Mouse (Mus musculus): ENCODE data around the gene Orc5. TPM values are rescaled to one million over a fixed set of nuclear protein-coding genes. Genes with fewer than 3 reads are reported as not detected.
A peak's percentile ranks its signal among the peaks of the same experiment; 100 is the strongest.

Orc5 gene
- polyA plus RNA-seq, 1 experiment from 2014 or later: 37.2 TPM

DNA sequence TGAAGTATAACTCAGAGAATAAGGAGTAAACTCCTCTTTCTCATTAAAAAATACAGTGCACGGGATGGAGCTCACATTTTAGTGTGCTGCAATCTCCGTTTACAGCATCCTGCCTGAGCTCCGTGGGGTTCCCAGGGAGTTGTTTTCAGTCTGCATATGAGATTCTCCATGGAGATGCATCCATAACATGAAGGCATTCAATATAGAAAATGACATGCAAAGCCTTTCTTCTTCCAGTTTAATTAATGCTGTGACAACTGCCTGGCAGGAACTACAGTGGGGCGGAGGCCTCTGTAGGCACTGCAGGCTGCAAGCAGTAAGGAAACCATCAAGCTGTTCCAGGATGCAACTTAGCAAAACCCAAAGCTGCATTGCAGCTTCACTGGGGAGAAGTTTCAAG is 79.0 kb downstream of the Orc5 start:
- Histone ChIP-seq H3K27ac (replicated peaks) (peak overlapping the region; percentile 33; the same call in 1 of the 2 replicates), H3K9ac (no peak overlapping the region), H3K4me2 (no peak overlapping the region), H3K27me3 (no peaks in the 10 kb centered on the region), H3K4me3 (no peak overlapping the region), H3K4me1 (replicated peaks) (peaks cover 5% of the 10 kb centered on the region), H3K36me3 (no peaks in the 10 kb centered on the region), H3K9me3 (no peaks in the 10 kb centered on the region)
- 45% methylated on average over 4 of the region's 4 CpGs for WGBS
- ATAC-seq (ENCODE audit: low read depth): peak; percentile 32; the same call in 1 of the 2 replicates

DNA sequence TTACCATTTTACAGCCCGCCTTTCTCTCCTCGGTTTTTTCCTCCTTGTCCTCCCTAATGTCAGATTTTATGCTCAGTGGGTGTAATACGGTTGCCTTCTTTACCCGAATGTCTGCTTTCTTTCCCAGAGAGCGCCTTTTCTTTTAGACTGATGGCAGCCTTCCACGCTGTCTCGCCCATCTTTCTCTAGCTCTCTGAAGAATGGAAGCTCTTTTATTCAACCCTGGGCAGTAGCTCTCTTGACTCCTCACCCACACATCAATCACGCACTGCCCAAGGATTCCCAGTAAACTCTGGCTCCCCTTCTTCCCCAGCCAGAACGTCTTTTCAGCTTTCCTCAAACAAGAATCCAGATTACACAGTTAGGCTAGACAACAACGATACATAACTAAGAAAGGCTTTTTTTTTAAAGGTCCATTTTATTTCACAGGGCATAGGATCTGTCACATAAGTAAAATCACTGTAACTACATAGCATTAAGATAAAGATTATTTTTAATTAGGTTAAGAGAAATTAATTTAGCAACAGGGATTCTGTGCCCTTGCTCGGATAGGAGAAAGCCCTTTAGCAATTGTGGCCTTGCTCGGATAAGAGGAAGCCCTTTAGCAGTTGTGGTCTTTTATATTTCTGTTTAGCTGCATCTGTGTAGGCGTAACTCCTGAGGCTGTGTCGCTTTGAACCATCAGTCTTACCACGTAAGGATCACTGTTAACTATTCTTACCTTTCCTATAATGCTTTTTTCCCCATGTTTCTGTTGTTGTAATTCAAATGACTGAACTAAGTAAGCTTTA is 97.2 kb downstream of the Orc5 start:
- peak overlapping the region; percentile 38 for H3K4me2 ChIP-seq
- H3K36me3 ChIP-seq: no peaks in the 10 kb centered on the region
- H3K4me3 ChIP-seq: no peak overlapping the region
- ATAC-seq (ENCODE audit: low read depth): peak; percentile 74
- H3K9ac ChIP-seq: peak overlapping the region; percentile 41; the same call in 1 of the 2 replicates
- H3K4me1 ChIP-seq (replicated peaks): peaks cover 17% of the 10 kb centered on the region
- H3K27me3 ChIP-seq: no peaks in the 10 kb centered on the region
- H3K9me3 ChIP-seq: no peaks in the 10 kb centered on the region
- WGBS: 29% methylated on average over 15 of the region's 15 CpGs
- peak overlapping the region; percentile 64; the same call in 1 of the 2 replicates for H3K27ac ChIP-seq (replicated peaks)

DNA sequence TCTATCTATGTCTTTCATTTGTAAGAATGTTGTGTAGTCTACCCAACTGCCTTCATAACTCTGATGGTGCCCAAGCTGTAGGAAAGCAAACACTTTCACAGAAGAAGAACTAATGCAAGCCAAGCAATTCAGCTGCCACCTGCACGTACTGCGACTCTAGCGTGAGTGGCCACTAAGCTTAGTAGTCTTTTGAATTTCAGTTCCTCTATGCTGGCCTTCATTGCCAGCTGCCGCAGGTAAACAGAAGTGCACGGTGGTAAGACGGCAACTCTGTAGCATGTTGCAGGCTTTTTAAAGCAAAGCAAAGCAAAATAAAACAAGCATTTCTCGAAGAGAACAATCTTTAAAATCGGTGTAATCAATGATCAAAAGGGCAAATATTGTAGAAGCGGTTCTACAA is 97.8 kb downstream of the Orc5 start:
- Histone ChIP-seq H3K36me3 (no peaks in the 10 kb centered on the region), H3K9ac (0 out of 2 replicates have a peak overlapping the region, but pooled peaks have one; percentile 41), H3K4me3 (no peak overlapping the region), H3K4me1 (replicated peaks) (peaks cover 17% of the 10 kb centered on the region), H3K9me3 (no peaks in the 10 kb centered on the region), H3K27me3 (no peaks in the 10 kb centered on the region), H3K4me2 (peak overlapping the region; percentile 38), H3K27ac (replicated peaks) (peak overlapping the region; percentile 64)
- WGBS: 26% methylated on average over 9 of the region's 9 CpGs
- 0 out of 2 replicates have a peak, but pooled peaks have one; percentile 16 for ATAC-seq (ENCODE audit: low read depth)

DNA sequence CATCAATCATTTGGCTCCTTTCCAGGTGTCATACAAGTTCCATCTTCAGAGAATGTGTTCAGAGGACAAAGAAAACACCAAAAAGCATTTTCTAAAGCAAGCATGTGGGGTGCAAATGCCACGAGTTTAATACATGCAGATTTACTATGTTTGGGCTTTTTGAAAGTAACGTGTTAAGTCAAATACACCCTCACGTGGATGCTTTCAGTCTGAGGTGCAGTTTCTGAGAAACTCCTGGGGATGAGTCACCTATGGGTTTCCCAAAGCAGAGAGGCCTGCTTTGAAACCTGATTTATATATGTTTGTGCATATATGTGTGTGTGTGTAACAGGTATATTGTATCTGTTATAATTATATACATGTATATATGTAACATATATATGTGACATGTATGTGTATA is 98.5 kb downstream of the Orc5 start:
- Histone ChIP-seq H3K4me1 (replicated peaks) (peaks cover 17% of the 10 kb centered on the region), H3K27ac (replicated peaks) (no peak overlapping the region), H3K27me3 (no peaks in the 10 kb centered on the region), H3K9me3 (no peaks in the 10 kb centered on the region), H3K9ac (no peak overlapping the region), H3K36me3 (no peaks in the 10 kb centered on the region), H3K4me3 (no peak overlapping the region), H3K4me2 (no peak overlapping the region)
- ATAC-seq (ENCODE audit: low read depth): no peak
- WGBS: 70% methylated on average over 3 of the region's 3 CpGs

DNA sequence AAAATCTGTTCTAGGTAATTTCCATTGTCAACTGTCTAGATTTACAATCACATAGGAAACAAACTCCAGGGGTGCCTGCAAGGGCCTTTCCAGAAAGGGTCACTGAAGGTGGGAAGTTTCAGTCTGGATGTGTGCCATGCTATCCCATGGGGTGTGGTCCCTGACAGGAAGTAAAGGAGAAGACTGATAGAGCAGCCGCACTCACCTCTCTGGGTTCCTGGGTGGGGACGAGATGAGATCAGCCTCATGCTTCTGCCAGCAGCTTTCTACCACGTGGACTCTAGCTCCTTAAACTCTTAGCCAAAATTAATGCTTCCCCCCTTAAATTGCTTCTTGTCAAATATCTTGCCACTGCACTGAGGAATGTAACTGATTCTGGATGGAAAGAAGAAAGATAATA is 100.7 kb downstream of the Orc5 start:
- Histone ChIP-seq H3K4me1 (replicated peaks) (peaks cover 15% of the 10 kb centered on the region), H3K27ac (replicated peaks) (no peak overlapping the region), H3K4me3 (no peak overlapping the region), H3K36me3 (no peaks in the 10 kb centered on the region), H3K27me3 (no peaks in the 10 kb centered on the region), H3K9me3 (no peaks in the 10 kb centered on the region), H3K9ac (no peak overlapping the region), H3K4me2 (no peak overlapping the region)
- 88% methylated on average over 3 of the region's 3 CpGs for WGBS
- no peak for ATAC-seq (ENCODE audit: low read depth)

Other genes starting within 250 kb of the Orc5 start
- gene Reln, start 205.7 kb downstream of the Orc5 start, polyA plus RNA-seq (2015; fragmentation: Nextera tagmentation; extraction: Ambion mirVana): 45.8 and 51.3 TPM in 2 replicates
- 9.0 and 9.4 TPM in 2 replicates for gene Lhfpl3, start 195.6 kb upstream of the Orc5 start, polyA plus RNA-seq (2015; fragmentation: Nextera tagmentation; extraction: Ambion mirVana)

All from neural tube, embryonic 13.5 days (tissue).